Mouse (Mus musculus) limb, embryonic 11.5 days (tissue): ENCODE data around the gene Rbms3. TPM values are rescaled to one million over a fixed set of nuclear protein-coding genes. Genes with fewer than 3 reads are reported as not detected.

Experiments used
- ATAC-seq: fragments of 200-750 bp; cut with Nextera tagmentation; 2 replicates; pipeline ENCODE4 v1.8.0; 2017; ENCODE audit warnings: low read depth; ENCODE audit not compliant: insufficient number of reproducible peaks, low FRiP score, low TSS enrichment
- DNase-seq: peaks from one replicate; pipeline ENCODE4 v3.0.0-alpha.2; 2015; ENCODE audit warnings: low spot score
- H3K27ac ChIP-seq: fragments of 300-500 bp; sonication (generic); replicated peaks from 2 replicates; pipeline ENCODE4 v1.5.1; 2014; ENCODE audit warnings: low read depth, mild to moderate bottlenecking, low read length
- H3K27me3 ChIP-seq: fragments of 300-500 bp; sonication (generic); 2 replicates; pipeline ENCODE4 v1.6.1; 2014; ENCODE audit warnings: mild to moderate bottlenecking, low read length, mixed read lengths; ENCODE audit not compliant: control insufficient read depth, insufficient read depth
- H3K36me3 ChIP-seq: fragments of 300-500 bp; sonication (generic); 2 replicates; pipeline ENCODE4 v1.6.1; 2014; ENCODE audit warnings: mild to moderate bottlenecking, low read length, moderate library complexity, mixed read lengths; ENCODE audit not compliant: control insufficient read depth, insufficient read depth
- H3K4me1 ChIP-seq: fragments of 300-500 bp; sonication (generic); 2 replicates; pipeline ENCODE4 v1.6.1; 2014; ENCODE audit warnings: low read length, mixed read lengths; ENCODE audit not compliant: control insufficient read depth, insufficient read depth
- H3K4me2 ChIP-seq: fragments of 300-500 bp; sonication (generic); 2 replicates; pipeline ENCODE4 v1.6.1; 2014; ENCODE audit warnings: low read depth, mild to moderate bottlenecking, moderate library complexity; ENCODE audit not compliant: severe bottlenecking
- H3K4me3 ChIP-seq: fragments of 300-500 bp; sonication (generic); 2 replicates; pipeline ENCODE4 v1.5.1; 2014; ENCODE audit warnings: low read depth, low read length
- H3K9ac ChIP-seq: fragments of 300-500 bp; sonication (generic); 2 replicates; pipeline ENCODE4 v1.6.1; 2014; ENCODE audit warnings: mild to moderate bottlenecking, low read length
- H3K9me3 ChIP-seq: fragments of 300-500 bp; sonication (generic); 2 replicates; pipeline ENCODE4 v1.6.1; 2016; ENCODE audit warnings: low read length; ENCODE audit not compliant: control insufficient read depth
- WGBS: fragments of 180-500 bp; shearing (Covaris S2); extraction: QIAGEN DNeasy Blood & Tissue Kit; methylation state at CpG from one replicate; pipeline ENCODE4 v1.1.7; 2014; 5-methylcytosine and 5-hydroxymethylcytosine counted together
- polyA plus RNA-seq: library from polyadenylated mRNA; unstranded; fragments of >200 nt; fragmentation: Nextera tagmentation; extraction: Ambion mirVana; gene quantifications from 2 replicates; pipeline ENCODE4 v1.2.1, GENCODE M21; 2014

The Rbms3 gene
- polyA plus RNA-seq, 1 experiment from 2014 or later, result 51.9 TPM

- no peak overlapping the region for H3K27ac ChIP-seq
- H3K9ac ChIP-seq, result no peak overlapping the region
- H3K36me3 ChIP-seq, result no peaks in the 10 kb centered on the region
- H3K4me1 ChIP-seq, result peaks cover 5% of the 10 kb centered on the region; the same call in 1 of the 2 replicates
- H3K4me2 ChIP-seq, result no peak overlapping the region
- WGBS, result 88% methylated on average over 11 of the region's 11 CpGs
- ATAC-seq (no peak), DNase-seq (no peak)
- no peaks in the 10 kb centered on the region for H3K27me3 ChIP-seq
- H3K9me3 ChIP-seq, result no peaks in the 10 kb centered on the region; the same call in 1 of the 2 replicates
- H3K4me3 ChIP-seq, result no peak overlapping the region
These were observed 561.9 kb downstream of the Rbms3 start for GRCm38 (mm10) chr9:117067703-117068419.

DNA sequence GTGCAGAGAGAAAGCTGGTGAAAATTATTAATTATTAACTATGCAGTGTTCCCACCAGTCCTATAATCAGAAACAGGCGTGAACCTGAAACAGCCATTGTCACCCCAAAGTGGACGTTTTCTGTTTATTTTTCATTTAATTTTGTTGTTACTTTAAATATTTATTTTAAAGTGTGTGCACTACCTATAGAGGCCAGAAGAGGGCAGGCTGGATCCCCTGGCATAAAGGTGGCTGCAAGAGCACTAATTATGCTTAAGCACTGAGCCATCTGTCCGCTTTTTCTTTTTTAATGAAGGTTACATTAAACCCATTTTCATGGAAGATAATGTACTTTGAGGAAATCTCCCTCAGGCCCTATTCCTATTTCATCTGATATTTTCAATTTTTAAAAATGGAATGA, 563.2 kb downstream of the Rbms3 start:
- Histone ChIP-seq H3K4me2 (no peak overlapping the region), H3K4me3 (no peak overlapping the region), H3K4me1 (no peaks in the 10 kb centered on the region), H3K9ac (no peak overlapping the region), H3K27ac (no peak overlapping the region), H3K9me3 (no peaks in the 10 kb centered on the region; the same call in 1 of the 2 replicates), H3K27me3 (no peaks in the 10 kb centered on the region), H3K36me3 (no peaks in the 10 kb centered on the region)
- ATAC-seq (no peak), DNase-seq (no peak)
- 83% methylated on average over 3 of the region's 3 CpGs for WGBS

DNA sequence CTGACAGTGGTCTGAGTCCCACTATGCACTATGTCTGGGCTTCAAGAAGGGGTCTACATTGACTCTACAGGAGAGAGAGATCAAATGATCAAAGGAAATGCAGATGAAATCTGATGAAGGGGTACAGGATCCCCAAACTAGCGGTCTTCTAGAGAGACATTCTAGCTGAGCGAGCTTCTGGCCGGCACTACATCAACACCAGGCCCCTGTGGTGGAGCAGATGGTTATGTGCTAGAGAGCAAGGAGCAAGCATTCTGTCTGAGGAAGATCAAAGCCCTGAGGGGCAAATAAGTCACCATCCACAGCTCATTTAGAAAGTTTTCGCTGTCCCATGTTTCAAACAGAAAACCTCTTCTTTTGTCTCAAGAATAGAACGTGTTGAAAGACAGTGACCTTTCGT, 564.1 kb downstream of the Rbms3 start:
- Histone ChIP-seq H3K9me3 (no peaks in the 10 kb centered on the region; the same call in 1 of the 2 replicates), H3K4me1 (no peaks in the 10 kb centered on the region), H3K9ac (no peak overlapping the region), H3K4me3 (no peak overlapping the region), H3K36me3 (no peaks in the 10 kb centered on the region), H3K27ac (no peak overlapping the region), H3K4me2 (no peak overlapping the region), H3K27me3 (no peaks in the 10 kb centered on the region)
- no peak for ATAC-seq
- DNase-seq, result no peak
- 80% methylated on average over 6 of the region's 6 CpGs for WGBS

- no peak for ATAC-seq
- no peaks in the 10 kb centered on the region for H3K27me3 ChIP-seq
These were observed 570.1 kb downstream of the Rbms3 start for GRCm38 (mm10) chr9:117059586-117059985.

DNA sequence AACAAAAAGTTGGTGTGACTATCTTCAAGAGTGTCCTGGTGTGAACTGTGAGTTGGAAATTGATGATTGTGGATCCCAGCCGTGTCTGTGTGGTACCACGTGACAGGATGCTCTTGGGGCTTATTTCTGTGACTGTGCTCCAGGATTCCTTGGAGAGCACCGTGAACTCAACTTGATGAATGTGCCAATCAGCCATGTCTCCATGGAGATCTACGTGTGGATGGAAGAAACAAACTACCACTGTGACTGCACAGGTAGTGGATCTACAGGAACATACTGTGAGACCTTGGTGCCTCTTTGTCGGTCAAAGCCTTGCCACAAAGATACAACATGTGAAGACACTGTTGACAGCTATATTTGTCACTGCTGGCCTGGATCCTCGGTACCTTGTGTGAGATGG, 570.6 kb downstream of the Rbms3 start:
- DNase-seq, result no peak
- Histone ChIP-seq H3K9me3 (no peaks in the 10 kb centered on the region), H3K36me3 (no peaks in the 10 kb centered on the region), H3K4me2 (no peak overlapping the region), H3K9ac (no peak overlapping the region), H3K27ac (no peak overlapping the region), H3K27me3 (no peaks in the 10 kb centered on the region), H3K4me3 (no peak overlapping the region), H3K4me1 (no peaks in the 10 kb centered on the region)
- WGBS, result 93% methylated on average over 6 of the region's 6 CpGs
- ATAC-seq, result no peak

More at GRCm38 (mm10) chr9:117059586-117059985, 570.1 kb downstream of the Rbms3 start:
- DNase-seq, result no peak
- no peaks in the 10 kb centered on the region for H3K4me1 ChIP-seq
- WGBS, result 91% methylated on average over 1 of the region's 1 CpGs
- H3K4me3 ChIP-seq, result no peak overlapping the region
- no peak overlapping the region for H3K9ac ChIP-seq
- no peak overlapping the region for H3K27ac ChIP-seq
- H3K36me3 ChIP-seq, result no peaks in the 10 kb centered on the region
- no peak overlapping the region for H3K4me2 ChIP-seq
- no peaks in the 10 kb centered on the region for H3K9me3 ChIP-seq

DNA sequence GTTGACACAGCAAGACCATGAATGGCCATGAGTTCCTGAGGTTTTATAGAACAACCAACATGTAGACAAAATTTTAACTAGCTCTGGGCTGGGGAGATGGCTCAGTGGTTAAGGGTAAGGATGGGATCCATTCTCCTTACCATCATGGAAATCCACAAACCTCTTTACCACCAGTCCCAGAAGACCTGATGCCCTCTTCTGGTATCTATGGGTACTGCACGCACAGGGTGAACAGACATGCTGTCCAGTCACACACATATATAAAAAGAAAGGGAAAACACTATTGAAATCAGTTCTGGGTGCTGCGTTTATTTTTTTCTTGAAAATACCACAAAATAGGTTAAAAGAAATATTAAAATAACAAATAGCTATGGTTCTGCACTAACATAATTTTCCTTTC, 577.8 kb downstream of the Rbms3 start:
- H3K9me3 ChIP-seq, result no peaks in the 10 kb centered on the region
- no peaks in the 10 kb centered on the region for H3K4me1 ChIP-seq
- DNase-seq (no peak), ATAC-seq (no peak)
- no peak overlapping the region for H3K27ac ChIP-seq
- no peak overlapping the region for H3K4me2 ChIP-seq
- H3K36me3 ChIP-seq, result no peaks in the 10 kb centered on the region
- no peak overlapping the region for H3K4me3 ChIP-seq
- no peak overlapping the region for H3K9ac ChIP-seq
- 95% methylated on average over 2 of the region's 2 CpGs for WGBS
- no peaks in the 10 kb centered on the region for H3K27me3 ChIP-seq

DNA sequence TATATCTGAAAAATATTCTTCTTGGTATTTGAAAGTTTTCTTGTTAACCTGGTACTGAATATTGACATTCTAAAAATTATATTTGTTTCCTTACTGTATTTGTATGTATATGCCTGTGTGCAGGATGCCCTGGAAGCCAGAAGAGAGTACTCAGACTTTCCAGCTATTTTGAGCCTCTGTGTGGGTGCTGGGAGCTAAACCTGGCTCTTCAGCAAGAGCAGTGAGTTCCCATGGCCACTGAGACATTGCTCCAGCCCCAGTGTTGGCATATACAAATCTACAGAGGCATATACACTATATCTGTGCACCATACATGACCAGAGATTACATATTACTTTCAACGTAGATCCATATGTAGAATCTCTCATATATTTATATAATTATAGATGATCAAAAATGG, 581.1 kb downstream of the Rbms3 start:
- ATAC-seq, result no peak
- Histone ChIP-seq H3K4me2 (no peak overlapping the region), H3K4me1 (no peaks in the 10 kb centered on the region), H3K9ac (no peak overlapping the region), H3K9me3 (no peaks in the 10 kb centered on the region), H3K27ac (no peak overlapping the region), H3K27me3 (no peaks in the 10 kb centered on the region), H3K4me3 (no peak overlapping the region), H3K36me3 (no peaks in the 10 kb centered on the region)
- WGBS, result 100% methylated on average over 1 of the region's 1 CpGs
- no peak for DNase-seq

DNA sequence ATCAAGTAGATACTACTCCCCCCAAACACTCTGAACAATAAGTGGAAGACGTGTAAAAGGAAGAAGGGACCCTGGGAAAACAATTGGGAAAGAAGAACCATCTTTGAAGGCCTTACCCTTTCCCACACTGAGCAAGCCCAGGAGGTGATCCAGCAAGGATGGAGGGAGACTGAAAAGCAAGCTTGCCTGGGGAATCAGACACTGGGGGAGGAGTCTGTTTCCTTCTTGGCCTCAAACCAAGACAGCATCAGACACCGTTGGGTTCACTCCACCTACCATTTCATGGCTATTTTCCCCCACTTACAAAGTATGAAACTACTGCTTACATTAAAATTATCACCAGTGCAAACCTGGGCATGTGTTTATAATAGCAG, 587.7 kb downstream of the Rbms3 start:
- 83% methylated on average over 2 of the region's 2 CpGs for WGBS
- H3K4me2 ChIP-seq, result no peak overlapping the region

More for the DNA sequence above, 587.7 kb downstream of the Rbms3 start:
- H3K9me3 ChIP-seq, result no peaks in the 10 kb centered on the region
- H3K27ac ChIP-seq, result no peak overlapping the region
- H3K36me3 ChIP-seq, result no peaks in the 10 kb centered on the region
- H3K4me1 ChIP-seq, result no peaks in the 10 kb centered on the region
- no peak overlapping the region for H3K9ac ChIP-seq
- ATAC-seq, result no peak
- no peaks in the 10 kb centered on the region for H3K27me3 ChIP-seq
- DNase-seq, result no peak
- H3K4me3 ChIP-seq, result no peak overlapping the region
